Mouse (Mus musculus) cortical plate, adult 2 months (tissue): ENCODE results near the gene Tanc1.

ENCODE experiments used
- CTCF ChIP-seq: fragments of 200-500 bp; IDR thresholded peaks from 2 replicates; pipeline ENCODE4 v1.5.1; 2011; ENCODE audit warnings: mild to moderate bottlenecking, control low read depth, low read length; ENCODE audit not compliant: insufficient read depth; ENCODE audit errors: extremely low read depth
- POLR2A ChIP-seq: fragments of 200-500 bp; IDR thresholded peaks from 2 replicates; pipeline ENCODE4 v1.6.1; 2011; ENCODE audit warnings: mild to moderate bottlenecking, low read length, control low read depth; ENCODE audit not compliant: insufficient read depth; ENCODE audit errors: extremely low read depth

- TF ChIP-seq CTCF = no peak
- no peak for TF ChIP-seq POLR2A
Observed at GRCm38 (mm10) chr2:59876482-59876881, 264.6 kb downstream of the Tanc1 start.
